Mouse (Mus musculus) embryonic facial prominence, embryonic 10.5 days (tissue): ENCODE results near the gene Bace2. TPM values are rescaled to one million over a fixed set of nuclear protein-coding genes. Genes with fewer than 3 reads are reported as not detected.

ENCODE experiments used
- DNase-seq: peaks from one replicate; pipeline ENCODE4 v3.0.0-alpha.2; 2017; ENCODE audit warnings: low spot score
- H3K27ac ChIP-seq: fragments of 300-500 bp; sonication (generic); replicated peaks from 2 replicates; pipeline ENCODE4 v1.5.1; 2016; ENCODE audit warnings: mild to moderate bottlenecking
- H3K27me3 ChIP-seq: fragments of 300-500 bp; sonication (generic); replicated peaks from 2 replicates; pipeline ENCODE4 v1.6.1; 2016; ENCODE audit warnings: low read depth, mild to moderate bottlenecking; ENCODE audit not compliant: poor library complexity, severe bottlenecking
- H3K36me3 ChIP-seq: fragments of 300-500 bp; sonication (generic); replicated peaks from 2 replicates; pipeline ENCODE4 v1.6.1; 2016; ENCODE audit warnings: mild to moderate bottlenecking, moderate library complexity
- H3K4me1 ChIP-seq: fragments of 300-500 bp; sonication (generic); 2 replicates; pipeline ENCODE4 v1.6.1; 2016
- H3K4me3 ChIP-seq: fragments of 300-500 bp; sonication (generic); 2 replicates; pipeline ENCODE4 v1.5.1; 2016; ENCODE audit warnings: mild to moderate bottlenecking, moderate library complexity
- H3K9me3 ChIP-seq: fragments of 300-500 bp; sonication (generic); 2 replicates; pipeline ENCODE4 v1.6.1; 2016; ENCODE audit warnings: mild to moderate bottlenecking
- WGBS: fragments of 180-500 bp; shearing (Covaris S2); methylation state at CpG from one replicate; pipeline ENCODE4 v1.1.7; 2016; 5-methylcytosine and 5-hydroxymethylcytosine counted together
- polyA plus RNA-seq: library from polyadenylated mRNA; unstranded; fragments of >200 nt; fragmentation: Nextera tagmentation; extraction: Ambion mirVana; gene quantifications from 2 replicates; pipeline ENCODE4 v1.2.1, GENCODE M21; 2016

Gene Bace2
- polyA plus RNA-seq, 1 experiment from 2014 or later, result 2.8 TPM

DNA sequence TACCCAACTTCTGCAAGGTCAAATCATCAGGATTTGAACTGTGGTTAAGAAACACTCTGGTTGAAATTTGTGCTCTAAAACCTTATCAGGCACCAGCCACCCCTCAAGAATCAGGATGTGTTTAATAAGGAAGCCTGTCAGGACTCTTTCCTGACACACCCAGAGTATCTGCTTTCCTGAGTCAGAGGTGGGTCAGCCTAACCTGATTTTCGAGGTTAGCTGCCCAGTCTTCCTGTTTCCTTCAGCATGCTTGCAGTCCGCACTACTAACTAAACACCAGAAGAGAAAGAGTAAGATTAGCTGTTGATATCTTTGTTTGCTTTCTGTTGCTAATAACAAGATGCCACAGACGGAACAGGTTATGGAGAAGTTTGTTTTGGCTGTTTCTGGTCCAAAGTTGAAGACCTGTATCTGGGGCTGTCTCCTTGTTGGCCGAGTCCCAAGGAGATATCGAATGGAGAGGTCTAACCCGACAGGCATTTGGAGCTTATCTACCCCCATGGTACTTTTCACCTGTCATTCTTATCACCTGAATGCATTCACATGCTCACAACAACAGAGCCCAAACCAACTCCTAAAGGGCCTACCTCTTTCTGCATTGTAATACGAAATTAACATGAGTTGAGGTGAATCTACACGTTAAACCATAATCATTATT lies 5.8 kb downstream of the Bace2 start:
- H3K36me3 ChIP-seq, result no peaks in the 10 kb centered on the region
- 83% methylated on average over 8 of the region's 8 CpGs for WGBS
- H3K4me1 ChIP-seq, result peaks cover 7% of the 10 kb centered on the region
- H3K9me3 ChIP-seq, result no peaks in the 10 kb centered on the region
- DNase-seq, result no peak
- peaks cover 39% of the 10 kb centered on the region for H3K27me3 ChIP-seq
- H3K27ac ChIP-seq, result no peak overlapping the region
- H3K4me3 ChIP-seq, result no peak overlapping the region

DNA sequence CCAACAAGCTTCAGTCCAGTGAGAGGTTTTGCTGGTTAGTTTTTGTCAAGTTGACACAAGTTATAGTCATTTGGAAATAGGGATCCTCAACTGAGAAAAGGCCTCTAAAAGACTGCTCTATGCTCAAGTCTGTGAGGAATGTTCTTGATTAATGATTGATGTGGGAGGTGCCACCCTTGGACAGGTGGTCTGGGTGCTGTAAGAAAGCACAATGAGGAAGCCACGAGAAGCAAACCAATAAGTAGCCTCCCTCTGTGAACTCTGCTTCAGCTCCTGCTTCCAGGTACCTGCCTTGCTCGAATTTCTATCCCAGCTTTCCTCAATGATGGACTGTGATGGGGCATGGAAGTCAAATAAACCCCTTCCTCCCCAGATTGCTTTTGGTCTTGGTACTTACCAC lies 9.6 kb downstream of the Bace2 start:
- 61% methylated on average over 2 of the region's 2 CpGs for WGBS

GRCm38 (mm10) chr16:97370258-97370657 lies 13.7 kb downstream of the Bace2 start:
- Histone ChIP-seq H3K4me3 (no peak overlapping the region), H3K27me3 (no peaks in the 10 kb centered on the region), H3K27ac (no peak overlapping the region), H3K36me3 (no peaks in the 10 kb centered on the region), H3K4me1 (no peaks in the 10 kb centered on the region), H3K9me3 (no peaks in the 10 kb centered on the region)
- 89% methylated on average over 4 of the region's 4 CpGs for WGBS
- no peak for DNase-seq

More for the DNA sequence above, 9.6 kb downstream of the Bace2 start:
- 0 out of 2 replicates have a peak, but pooled peaks cover 3% of the 10 kb centered on the region for H3K27me3 ChIP-seq
- no peak overlapping the region for H3K4me3 ChIP-seq
- no peak for DNase-seq
- H3K9me3 ChIP-seq, result no peaks in the 10 kb centered on the region
- H3K27ac ChIP-seq, result no peak overlapping the region
- H3K4me1 ChIP-seq, result no peaks in the 10 kb centered on the region
- H3K36me3 ChIP-seq, result no peaks in the 10 kb centered on the region

DNA sequence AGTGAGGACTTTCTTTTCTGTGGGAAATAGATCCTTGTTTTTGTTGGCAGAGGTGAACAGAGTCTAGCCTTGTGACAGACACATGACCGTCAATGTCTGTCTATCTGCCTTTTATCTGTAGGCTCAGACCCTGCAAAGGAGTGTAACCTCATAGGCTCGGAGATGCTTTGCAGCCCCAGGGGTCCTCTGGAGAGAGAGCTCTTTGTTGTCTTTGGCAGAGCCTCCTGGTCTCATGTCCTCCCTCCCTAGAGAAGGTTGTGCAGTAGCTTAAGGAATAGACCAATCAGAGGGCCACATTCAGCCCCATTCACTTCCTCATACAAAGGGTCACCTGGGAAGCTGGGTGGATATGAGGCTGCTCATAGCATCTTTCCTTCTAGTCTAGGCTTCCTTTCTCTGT lies 31.4 kb downstream of the Bace2 start:
- Histone ChIP-seq H3K4me3 (no peak overlapping the region), H3K4me1 (peaks cover 23% of the 10 kb centered on the region)
- WGBS, result 33% methylated on average over 2 of the region's 2 CpGs

DNA sequence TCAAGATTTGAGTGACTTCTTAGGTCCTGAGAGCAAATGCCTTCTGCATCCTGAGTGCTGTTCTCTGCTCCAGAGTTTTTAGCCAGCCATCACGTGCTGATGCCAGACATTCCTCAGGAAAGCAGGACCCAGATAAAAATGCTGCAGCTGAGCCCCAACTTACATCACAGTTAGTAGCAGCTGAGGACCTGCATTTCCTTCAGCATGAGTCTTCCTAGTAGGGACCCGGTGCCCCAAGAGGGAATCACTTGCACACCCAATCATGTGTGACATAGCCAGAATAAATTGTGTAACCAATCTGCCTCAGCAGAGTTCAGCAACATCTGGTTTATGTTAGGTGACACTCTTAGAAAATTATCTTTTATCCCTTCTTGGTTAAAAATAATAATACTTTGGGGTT lies 34.7 kb downstream of the Bace2 start:
- Histone ChIP-seq H3K27me3 (no peaks in the 10 kb centered on the region), H3K4me3 (no peak overlapping the region), H3K27ac (no peak overlapping the region), H3K36me3 (no peaks in the 10 kb centered on the region), H3K4me1 (peaks cover 23% of the 10 kb centered on the region), H3K9me3 (no peaks in the 10 kb centered on the region)
- WGBS, result 49% methylated on average over 2 of the region's 2 CpGs
- peak; percentile 8 for DNase-seq

More for the DNA sequence above, 31.4 kb downstream of the Bace2 start:
- H3K27ac ChIP-seq, result no peak overlapping the region
- H3K9me3 ChIP-seq, result no peaks in the 10 kb centered on the region
- no peaks in the 10 kb centered on the region for H3K36me3 ChIP-seq
- DNase-seq, result no peak
- no peaks in the 10 kb centered on the region for H3K27me3 ChIP-seq

- Histone ChIP-seq H3K4me3 (no peak overlapping the region), H3K36me3 (no peaks in the 10 kb centered on the region), H3K27me3 (no peaks in the 10 kb centered on the region), H3K27ac (no peak overlapping the region), H3K9me3 (no peaks in the 10 kb centered on the region), H3K4me1 (peaks cover 23% of the 10 kb centered on the region)
- DNase-seq, result no peak
- 43% methylated on average over 3 of the region's 3 CpGs for WGBS
Observed at GRCm38 (mm10) chr16:97391701-97392384, 35.3 kb downstream of the Bace2 start.

- H3K36me3 ChIP-seq, result no peaks in the 10 kb centered on the region
- H3K27me3 ChIP-seq, result no peaks in the 10 kb centered on the region
- WGBS, result 93% methylated on average over 4 of the region's 4 CpGs
- peaks cover 11% of the 10 kb centered on the region for H3K4me1 ChIP-seq
- no peak for DNase-seq
- no peak overlapping the region for H3K27ac ChIP-seq
- no peak overlapping the region for H3K4me3 ChIP-seq
- no peaks in the 10 kb centered on the region for H3K9me3 ChIP-seq
Observed at GRCm38 (mm10) chr16:97396436-97396835, 39.9 kb downstream of the Bace2 start.

- H3K27ac ChIP-seq, result no peak overlapping the region
- no peak for DNase-seq
- no peaks in the 10 kb centered on the region for H3K36me3 ChIP-seq
- H3K9me3 ChIP-seq, result no peaks in the 10 kb centered on the region
- H3K4me1 ChIP-seq, result no peaks in the 10 kb centered on the region
- 85% methylated on average over 2 of the region's 2 CpGs for WGBS
- no peaks in the 10 kb centered on the region for H3K27me3 ChIP-seq
- H3K4me3 ChIP-seq, result no peak overlapping the region
Observed at GRCm38 (mm10) chr16:97397945-97398531, 41.5 kb downstream of the Bace2 start.

GRCm38 (mm10) chr16:97399991-97400390 lies 43.4 kb downstream of the Bace2 start:
- no peak for DNase-seq
- Histone ChIP-seq H3K36me3 (no peaks in the 10 kb centered on the region), H3K4me3 (no peak overlapping the region), H3K4me1 (no peaks in the 10 kb centered on the region), H3K9me3 (no peaks in the 10 kb centered on the region), H3K27ac (no peak overlapping the region), H3K27me3 (no peaks in the 10 kb centered on the region)
- WGBS, result 91% methylated on average over 4 of the region's 4 CpGs

DNA sequence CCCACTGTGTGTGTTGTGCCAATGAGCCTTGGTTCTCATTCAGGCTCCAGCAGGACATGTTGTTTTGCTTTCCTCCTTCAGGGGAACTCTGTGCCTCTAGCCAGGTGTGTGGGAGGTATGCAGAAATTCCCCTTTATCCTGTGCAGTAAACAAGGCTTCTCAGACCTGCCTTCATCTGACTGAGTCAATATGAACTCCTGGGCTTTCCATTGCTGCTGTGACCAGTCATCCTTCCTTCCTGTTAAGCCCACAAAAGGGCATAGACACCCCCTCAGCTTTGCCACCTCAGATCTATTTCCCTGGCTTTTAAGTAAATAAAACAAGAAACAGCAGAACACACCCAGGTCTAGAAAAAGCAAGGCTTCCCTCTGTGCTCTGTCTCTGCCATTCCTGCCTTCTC lies 45.2 kb downstream of the Bace2 start:
- Histone ChIP-seq H3K36me3 (no peaks in the 10 kb centered on the region), H3K27me3 (no peaks in the 10 kb centered on the region), H3K27ac (no peak overlapping the region; the same call in 1 of the 2 replicates), H3K4me1 (no peaks in the 10 kb centered on the region), H3K4me3 (no peak overlapping the region), H3K9me3 (no peaks in the 10 kb centered on the region)
- no peak for DNase-seq

DNA sequence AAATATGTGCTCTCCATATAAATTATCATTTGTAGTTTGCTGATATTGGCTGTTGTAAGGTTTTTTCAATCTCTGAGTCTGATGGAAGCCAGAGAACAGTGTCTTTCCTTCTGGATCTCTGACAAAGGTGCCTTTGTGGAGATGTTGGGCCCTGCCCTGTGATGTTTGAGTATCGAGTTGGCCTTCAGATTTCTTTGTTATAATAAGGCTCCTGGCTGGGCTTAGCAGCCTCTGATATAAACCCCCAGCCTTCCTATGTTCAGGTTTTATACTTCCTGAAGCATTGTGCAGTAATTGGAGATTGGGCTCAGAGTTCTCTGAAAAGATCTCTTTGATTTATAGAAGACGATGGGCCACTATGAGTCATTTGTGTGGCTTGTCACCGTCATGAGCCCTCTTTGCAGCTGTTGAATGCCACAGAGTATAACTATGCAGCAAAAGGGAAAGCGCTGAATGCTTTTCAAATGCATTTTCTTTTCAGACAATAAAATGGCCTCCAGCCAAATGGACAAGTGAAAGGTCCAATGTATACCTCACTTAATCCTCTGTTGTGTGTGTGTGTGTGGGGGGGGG lies 45.8 kb downstream of the Bace2 start:
- Histone ChIP-seq H3K27ac (no peak overlapping the region; the same call in 1 of the 2 replicates), H3K36me3 (no peaks in the 10 kb centered on the region), H3K4me1 (no peaks in the 10 kb centered on the region), H3K9me3 (no peaks in the 10 kb centered on the region), H3K4me3 (no peak overlapping the region), H3K27me3 (no peaks in the 10 kb centered on the region)
- 68% methylated on average over 4 of the region's 4 CpGs for WGBS
- DNase-seq, result no peak

GRCm38 (mm10) chr16:97405476-97406012 lies 49.0 kb downstream of the Bace2 start:
- DNase-seq, result no peak
- WGBS, result 94% methylated on average over 5 of the region's 5 CpGs
- H3K4me3 ChIP-seq, result no peak overlapping the region
- no peak overlapping the region for H3K27ac ChIP-seq
- no peaks in the 10 kb centered on the region for H3K36me3 ChIP-seq
- no peaks in the 10 kb centered on the region for H3K9me3 ChIP-seq
- no peaks in the 10 kb centered on the region for H3K27me3 ChIP-seq
- H3K4me1 ChIP-seq, result no peaks in the 10 kb centered on the region
